Mouse (Mus musculus) erythroblast, embryonic 14.5 days (primary cell): Measurements from ENCODE around the gene Fam69b.

Source experiments
- GATA1 ChIP-seq: IDR thresholded peaks from 2 replicates; pipeline ENCODE4 v1.6.1; 2012; ENCODE audit warnings: low read length, inconsistent platforms, mixed read lengths
- TAL1 ChIP-seq: IDR thresholded peaks from 3 replicates; pipeline ENCODE4 v1.6.1; 2012; ENCODE audit warnings: low read length, inconsistent platforms, mixed read lengths

GRCm38 (mm10) chr2:26668746-26669145 lies 40.5 kb downstream of the Fam69b start:
- TF ChIP-seq GATA1 (no peak), TAL1 (no peak)
